Mouse (Mus musculus) forebrain, embryonic 13.5 days (tissue): ENCODE measurements around the gene Fndc10. TPM values are rescaled to one million over a fixed set of nuclear protein-coding genes. Genes with fewer than 3 reads are reported as not detected.
"Not testable (repeated sequence)": the region's sequence is repeated elsewhere in the genome, so short reads cannot be mapped to it uniquely, and the experiment has no call there.

Source experiments
- ATAC-seq: fragments of 200-750 bp; cut with Nextera tagmentation; 2 replicates; pipeline ENCODE4 v1.8.0; 2017
- H3K27ac ChIP-seq: fragments of 300-500 bp; sonication (generic); 2 replicates; pipeline ENCODE4 v1.5.1; 2015; ENCODE audit warnings: inconsistent platforms, mild to moderate bottlenecking, moderate library complexity
- H3K27me3 ChIP-seq: fragments of 300-500 bp; sonication (generic); 2 replicates; pipeline ENCODE4 v1.6.1; 2015; ENCODE audit warnings: mild to moderate bottlenecking, inconsistent platforms
- H3K36me3 ChIP-seq: fragments of 300-500 bp; sonication (generic); 2 replicates; pipeline ENCODE4 v1.6.1; 2015; ENCODE audit warnings: mild to moderate bottlenecking, inconsistent platforms; ENCODE audit not compliant: poor library complexity, severe bottlenecking
- H3K4me1 ChIP-seq: fragments of 300-500 bp; sonication (generic); 2 replicates; pipeline ENCODE4 v1.6.1; 2015; ENCODE audit warnings: inconsistent platforms
- H3K4me2 ChIP-seq: fragments of 300-500 bp; sonication (generic); 2 replicates; pipeline ENCODE4 v1.6.1; 2015; ENCODE audit warnings: inconsistent platforms, mild to moderate bottlenecking, moderate library complexity
- H3K4me3 ChIP-seq: fragments of 300-500 bp; sonication (generic); 2 replicates; pipeline ENCODE4 v1.5.1; 2015; ENCODE audit warnings: mild to moderate bottlenecking, inconsistent platforms
- H3K9ac ChIP-seq: fragments of 300-500 bp; sonication (generic); 2 replicates; pipeline ENCODE4 v1.6.1; 2015; ENCODE audit warnings: mild to moderate bottlenecking, inconsistent platforms
- H3K9me3 ChIP-seq: fragments of 300-500 bp; sonication (generic); replicated peaks from 2 replicates; pipeline ENCODE4 v1.6.1; 2016; ENCODE audit warnings: inconsistent platforms
- WGBS: fragments of 180-500 bp; shearing (Covaris S2); methylation state at CpG from one replicate; pipeline ENCODE4 v1.1.7; 2015; 5-methylcytosine and 5-hydroxymethylcytosine counted together
- polyA plus RNA-seq: library from polyadenylated mRNA; unstranded; fragments of >200 nt; fragmentation: Nextera tagmentation; extraction: Ambion mirVana; gene quantifications from 2 replicates; pipeline ENCODE4 v1.2.1, GENCODE M21; 2015

Fndc10 gene
- 1.9 and 2.3 TPM in 2 replicates for polyA plus RNA-seq

DNA sequence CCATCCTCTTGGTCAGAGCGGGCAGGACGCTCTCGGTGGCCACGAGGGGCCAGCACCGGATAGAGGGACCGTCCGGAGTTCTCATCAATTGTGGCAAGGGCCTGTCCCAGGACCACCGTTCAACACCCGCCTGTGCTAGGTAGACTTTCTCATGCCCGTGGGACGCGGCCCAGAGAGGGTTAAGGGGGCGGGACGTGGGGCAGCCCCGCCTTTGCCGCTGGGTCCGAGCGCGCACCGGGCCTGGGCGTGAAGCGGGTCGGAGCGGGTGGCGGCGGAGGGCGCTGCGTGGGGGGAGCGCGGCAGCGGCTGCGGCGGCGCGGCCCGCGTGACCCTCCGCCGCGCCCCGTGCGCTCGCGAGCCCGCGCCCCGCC is at the start of gene Fndc10:
Gene Fndc10, plus strand, starts transcription at position 232 of the 371 bp plus-strand sequence.
- 0% methylated on average over 26 of the region's 47 CpGs for WGBS
- H3K27me3 ChIP-seq = peaks cover 22% of the 10 kb centered on the region
- peak within 1 kb of the TSS; percentile 61 for H3K4me3 ChIP-seq
- peak within 1 kb of the TSS; percentile 74 for H3K27ac ChIP-seq
- H3K9me3 ChIP-seq = no peaks in the 10 kb centered on the region
- peak within 1 kb of the TSS; percentile 87 for H3K4me2 ChIP-seq
- H3K36me3 ChIP-seq = no peaks in the 10 kb centered on the region
- peak within 1 kb of the TSS; percentile 77 for H3K9ac ChIP-seq
- peak; percentile 91 for ATAC-seq
- H3K4me1 ChIP-seq = peaks cover 23% of the 10 kb centered on the region

- not testable (repeated sequence) for H3K4me2 ChIP-seq, H3K4me3 ChIP-seq, H3K27me3 ChIP-seq, ATAC-seq, H3K4me1 ChIP-seq, H3K27ac ChIP-seq, H3K9me3 ChIP-seq, H3K9ac ChIP-seq
- WGBS = 95% methylated on average over 2 of the region's 2 CpGs
- peaks cover 88% of the 10 kb centered on the region for H3K36me3 ChIP-seq
Observed at GRCm38 (mm10) chr4:155645308-155645707, 48.8 kb upstream of the Fndc10 start, which contains the start of gene Gm10563. TSS of gene Gm10563 (minus strand) at chr4:155645408.

DNA sequence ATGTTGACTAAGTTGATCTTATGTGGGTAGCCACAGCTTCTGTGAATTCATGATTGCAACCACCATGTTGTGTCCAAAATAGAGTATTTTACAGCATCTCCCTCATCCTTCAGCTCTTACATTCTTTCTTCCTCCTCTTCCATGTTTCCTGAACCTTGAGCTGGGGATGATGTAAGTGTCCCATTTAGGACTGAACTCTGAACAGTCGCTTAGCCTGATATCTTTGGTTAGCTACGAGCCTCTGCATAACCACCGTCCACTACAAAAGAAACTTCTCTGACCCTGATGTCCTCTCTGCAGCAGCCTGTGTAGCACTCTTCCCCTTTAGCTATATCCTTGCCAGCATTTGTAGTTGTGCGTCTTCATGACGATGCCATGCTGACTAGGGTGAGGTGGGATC is 48.4 kb upstream of the Fndc10 start:
- Histone ChIP-seq H3K9ac (no peak overlapping the region), H3K4me2 (no peak overlapping the region), H3K27me3 (peaks cover under 1% of the 10 kb centered on the region; the same call in 1 of the 2 replicates), H3K36me3 (peaks cover 88% of the 10 kb centered on the region), H3K4me3 (no peak overlapping the region), H3K9me3 (no peaks in the 10 kb centered on the region), H3K4me1 (no peaks in the 10 kb centered on the region), H3K27ac (no peak overlapping the region)
- no peak for ATAC-seq
- WGBS = 94% methylated on average over 5 of the region's 5 CpGs

GRCm38 (mm10) chr4:155649355-155649754 is 44.8 kb upstream of the Fndc10 start:
- ATAC-seq = no peak
- Histone ChIP-seq H3K9ac (no peak overlapping the region), H3K4me2 (no peak overlapping the region), H3K9me3 (no peaks in the 10 kb centered on the region), H3K4me3 (no peak overlapping the region), H3K36me3 (peaks cover 65% of the 10 kb centered on the region), H3K27ac (no peak overlapping the region), H3K27me3 (peaks cover 36% of the 10 kb centered on the region), H3K4me1 (peaks cover 22% of the 10 kb centered on the region)
- WGBS = 93% methylated on average over 11 of the region's 11 CpGs

DNA sequence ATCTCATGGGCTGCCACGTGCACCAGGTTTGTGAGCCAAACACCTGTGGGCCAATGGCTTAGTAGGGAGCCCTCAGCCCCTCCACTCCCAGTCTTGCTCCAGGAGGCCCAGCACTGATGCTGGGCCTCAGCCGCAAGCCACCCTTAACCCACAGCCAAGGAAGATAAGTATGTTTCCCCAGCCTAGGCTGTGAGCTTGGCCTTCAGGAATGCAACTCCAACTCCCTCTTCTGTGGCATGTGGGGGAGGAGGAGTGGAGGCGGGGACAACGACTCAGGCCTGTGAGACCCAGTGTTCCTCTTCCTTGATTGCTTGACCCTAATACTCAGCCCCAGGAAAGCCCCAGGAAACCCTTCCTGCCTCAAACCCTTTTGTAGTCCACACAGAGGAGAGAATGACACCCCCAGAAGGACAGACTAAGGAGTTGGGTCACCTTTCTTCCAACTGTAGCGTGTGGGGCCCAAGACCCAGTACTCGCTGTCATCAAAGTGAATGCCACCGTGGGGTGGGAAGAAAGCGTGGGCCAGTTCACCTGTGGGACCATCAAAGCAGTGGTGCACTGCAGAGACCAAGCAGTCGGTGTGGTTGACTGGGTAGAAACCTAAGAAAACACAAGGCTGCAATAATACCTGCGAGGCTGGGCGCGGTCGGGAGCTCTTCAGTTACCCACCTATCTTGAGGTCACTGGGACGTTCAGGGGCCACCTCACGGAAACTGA is 42.4 kb upstream of the Fndc10 start:
- H3K27me3 ChIP-seq = peaks cover 60% of the 10 kb centered on the region
- no peak overlapping the region for H3K4me3 ChIP-seq
- peaks cover 34% of the 10 kb centered on the region for H3K4me1 ChIP-seq
- no peak for ATAC-seq
- H3K4me2 ChIP-seq = no peak overlapping the region
- H3K27ac ChIP-seq = no peak overlapping the region
- peaks cover 61% of the 10 kb centered on the region for H3K36me3 ChIP-seq
- WGBS = 70% methylated on average over 15 of the region's 15 CpGs
- H3K9me3 ChIP-seq = no peaks in the 10 kb centered on the region
- no peak overlapping the region for H3K9ac ChIP-seq

DNA sequence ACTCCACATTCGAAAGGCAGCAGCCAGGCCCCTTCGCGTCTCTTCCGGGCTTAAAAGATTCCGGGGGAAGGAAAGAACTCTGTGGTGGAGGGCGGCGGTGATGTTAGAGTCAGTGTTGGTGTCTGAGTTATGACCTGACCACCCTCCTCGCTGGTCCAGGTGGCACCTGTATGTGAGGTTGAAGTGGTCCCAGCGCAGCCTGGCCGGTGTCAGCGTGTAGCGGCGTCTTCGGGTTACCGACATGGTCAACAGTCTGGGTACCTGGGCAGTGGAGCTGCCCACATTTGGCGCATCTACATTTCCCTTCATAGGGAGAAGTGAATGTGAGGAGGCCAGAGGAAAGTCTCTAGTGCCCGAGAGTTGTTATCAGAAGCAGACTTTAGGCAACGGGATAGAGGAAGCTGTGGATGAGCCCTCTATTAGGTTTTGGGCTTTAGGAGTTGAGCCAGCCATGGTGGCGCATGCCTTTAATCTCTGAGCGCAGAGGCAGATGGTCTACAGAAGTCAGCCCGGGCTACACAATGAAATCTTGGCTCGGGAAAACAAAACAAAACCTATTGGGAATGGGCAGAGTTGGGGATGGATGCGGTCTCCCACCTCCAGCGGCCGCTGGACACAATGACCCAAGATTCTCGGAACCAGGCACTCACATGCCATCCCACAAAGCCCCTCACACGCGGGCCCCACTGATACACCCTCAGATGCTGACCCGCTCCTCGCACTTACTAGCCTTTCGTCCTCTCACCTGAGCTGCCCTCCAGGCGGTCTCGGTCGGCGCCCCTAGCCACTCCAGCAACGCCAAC is 41.7 kb upstream of the Fndc10 start:
- H3K27me3 ChIP-seq = peaks cover 61% of the 10 kb centered on the region
- peak overlapping the region; percentile 30 for H3K4me3 ChIP-seq
- H3K9ac ChIP-seq = peak overlapping the region; percentile 61
- peaks cover 63% of the 10 kb centered on the region for H3K36me3 ChIP-seq
- 18% methylated on average over 36 of the region's 36 CpGs for whole genome bisulfite sequencing
- peaks cover 34% of the 10 kb centered on the region for H3K4me1 ChIP-seq
- H3K9me3 ChIP-seq = no peaks in the 10 kb centered on the region
- no peak overlapping the region for H3K27ac ChIP-seq
- ATAC-seq = peak; percentile 6; the same call in 1 of the 2 replicates
- peak overlapping the region; percentile 59 for H3K4me2 ChIP-seq

DNA sequence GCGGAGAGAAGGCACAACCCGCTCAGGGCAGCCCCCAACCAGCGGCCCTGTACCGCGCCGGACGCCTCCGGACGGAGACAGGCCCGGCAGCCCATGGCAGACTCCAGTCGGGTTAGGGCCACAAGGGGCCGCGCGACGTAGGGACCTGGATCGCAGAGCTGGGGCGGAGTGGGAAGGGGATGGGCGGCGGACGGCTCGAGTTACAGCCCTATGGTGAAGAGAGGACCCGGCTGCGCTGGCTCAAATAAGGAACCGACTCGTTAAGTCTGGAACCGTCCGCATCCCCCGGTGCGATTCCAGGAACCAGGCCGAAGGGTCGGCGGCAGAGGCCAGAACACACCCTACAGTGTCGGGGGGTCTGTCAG is 41.1 kb upstream of the Fndc10 start, which contains the start of gene Mmp23:
Gene Mmp23, minus strand, starts transcription at position 299 of the 365 bp plus-strand sequence.
- WGBS = under 1% methylated on average over 33 of the region's 33 CpGs
- H3K4me1 ChIP-seq = peaks cover 34% of the 10 kb centered on the region
- peaks cover 61% of the 10 kb centered on the region for H3K27me3 ChIP-seq
- H3K27ac ChIP-seq = no peak within 1 kb of the TSS
- peak within 1 kb of the TSS; percentile 61 for H3K9ac ChIP-seq
- H3K4me2 ChIP-seq = peak within 1 kb of the TSS; percentile 59
- H3K36me3 ChIP-seq = peaks cover 61% of the 10 kb centered on the region
- ATAC-seq = peak; percentile 17; the same call in 1 of the 2 replicates
- H3K4me3 ChIP-seq = peak within 1 kb of the TSS; percentile 30
- H3K9me3 ChIP-seq = no peaks in the 10 kb centered on the region

DNA sequence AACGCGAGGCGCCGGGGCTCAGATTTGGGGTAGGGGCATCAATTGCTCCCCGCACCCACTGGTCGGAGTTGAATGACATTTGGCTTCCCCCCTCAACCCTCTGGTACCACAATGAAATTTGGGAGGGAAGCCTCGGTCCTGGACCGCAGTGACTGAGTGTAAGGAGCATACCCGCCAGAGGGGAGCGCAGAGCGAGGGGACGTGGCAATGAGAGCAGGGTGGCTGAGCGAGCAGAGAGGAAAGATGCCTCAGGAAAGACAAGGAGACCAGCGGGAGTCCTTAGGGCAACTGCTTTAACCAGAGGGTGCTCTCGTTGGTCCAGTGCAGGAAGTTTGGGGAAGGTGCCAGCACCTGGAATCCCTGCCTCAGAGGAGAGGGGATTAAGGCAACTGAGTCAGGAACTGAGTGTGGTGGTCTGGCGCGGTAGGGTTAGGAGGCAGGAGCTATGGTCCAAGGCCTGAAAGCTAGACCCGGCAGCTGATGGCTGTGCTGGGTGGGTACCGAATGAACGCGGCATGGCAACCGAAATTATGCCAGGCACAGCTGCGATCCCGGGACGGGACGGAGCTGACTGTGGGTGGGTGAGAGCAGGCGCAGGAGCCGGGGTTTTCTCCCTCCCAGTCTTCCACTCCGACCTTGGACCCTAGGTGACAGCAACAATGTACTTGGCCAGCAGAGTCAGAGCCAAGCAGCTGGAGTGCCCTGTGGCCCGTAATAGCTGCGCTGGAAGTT is 40.5 kb upstream of the Fndc10 start:
- H3K4me1 ChIP-seq = peaks cover 34% of the 10 kb centered on the region
- H3K4me3 ChIP-seq = peak overlapping the region; percentile 30
- no peak; the same call in 1 of the 2 replicates for ATAC-seq
- H3K27ac ChIP-seq = no peak overlapping the region
- 2% methylated on average over 31 of the region's 31 CpGs for WGBS
- peak overlapping the region; percentile 59 for H3K4me2 ChIP-seq
- peaks cover 61% of the 10 kb centered on the region for H3K36me3 ChIP-seq
- peak overlapping the region; percentile 61 for H3K9ac ChIP-seq
- H3K27me3 ChIP-seq = peaks cover 61% of the 10 kb centered on the region
- no peaks in the 10 kb centered on the region for H3K9me3 ChIP-seq

- Histone ChIP-seq H3K27me3 (peaks cover 61% of the 10 kb centered on the region), H3K4me2 (peak overlapping the region; percentile 59), H3K36me3 (peaks cover 61% of the 10 kb centered on the region), H3K27ac (no peak overlapping the region), H3K9me3 (no peaks in the 10 kb centered on the region), H3K9ac (peak overlapping the region; percentile 52; the same call in 1 of the 2 replicates), H3K4me1 (peaks cover 34% of the 10 kb centered on the region), H3K4me3 (peak overlapping the region; percentile 30)
- ATAC-seq = no peak
- WGBS = 1% methylated on average over 6 of the region's 6 CpGs
Observed at GRCm38 (mm10) chr4:155654183-155654455, 40.0 kb upstream of the Fndc10 start.

DNA sequence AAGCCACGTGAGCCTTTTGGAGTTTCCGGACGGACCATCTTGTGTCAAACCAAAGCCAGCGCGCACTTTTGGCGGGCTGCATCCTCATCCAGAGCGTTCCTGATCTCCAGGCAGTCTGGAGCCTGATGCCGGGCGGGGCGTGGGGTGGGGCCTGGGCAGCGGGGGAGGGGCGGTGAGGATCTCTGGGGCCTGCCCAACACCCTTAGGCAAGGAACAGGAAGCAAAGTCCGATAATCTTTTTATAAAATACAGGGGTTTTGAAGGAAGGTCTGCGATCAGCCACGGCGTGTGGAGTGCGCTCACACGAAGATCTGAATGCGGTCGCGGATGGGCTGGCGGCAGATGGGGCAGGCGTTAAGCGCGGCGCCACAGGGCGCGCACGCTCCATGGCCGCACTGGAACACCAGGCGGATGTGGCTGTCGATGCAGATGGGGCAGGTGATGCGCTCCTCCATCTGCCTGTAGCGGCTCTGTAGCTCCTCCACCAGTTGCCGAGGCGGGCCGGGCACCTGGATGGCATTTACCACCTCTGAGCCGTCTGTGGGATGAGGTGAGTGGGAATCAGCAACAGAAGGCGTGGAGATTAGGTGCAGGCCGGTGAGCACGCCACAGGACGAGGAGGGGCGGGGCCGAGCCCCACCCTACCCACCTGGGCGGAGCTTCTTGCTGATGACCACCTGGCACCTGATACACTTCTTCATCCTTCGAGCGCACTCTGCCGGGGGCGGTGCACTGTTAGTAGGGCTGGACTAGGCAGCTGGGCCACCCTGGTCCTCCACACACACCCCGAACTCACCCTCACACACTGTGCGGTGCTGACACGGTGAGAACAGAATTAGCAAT is 39.5 kb upstream of the Fndc10 start:
- Histone ChIP-seq H3K9me3 (no peaks in the 10 kb centered on the region), H3K36me3 (peaks cover 61% of the 10 kb centered on the region), H3K27ac (no peak overlapping the region), H3K4me2 (peak overlapping the region; percentile 59), H3K9ac (peak overlapping the region; percentile 52; the same call in 1 of the 2 replicates), H3K27me3 (peaks cover 61% of the 10 kb centered on the region), H3K4me1 (peaks cover 34% of the 10 kb centered on the region), H3K4me3 (peak overlapping the region; percentile 30)
- ATAC-seq = peak; percentile 54
- 3% methylated on average over 52 of the region's 52 CpGs for WGBS

GRCm38 (mm10) chr4:155656214-155656751 is 37.9 kb upstream of the Fndc10 start:
- Histone ChIP-seq H3K4me2 (no peak overlapping the region), H3K9ac (no peak overlapping the region), H3K4me3 (no peak overlapping the region), H3K9me3 (no peaks in the 10 kb centered on the region), H3K4me1 (peaks cover 34% of the 10 kb centered on the region), H3K27me3 (peaks cover 55% of the 10 kb centered on the region), H3K36me3 (peaks cover 56% of the 10 kb centered on the region), H3K27ac (no peak overlapping the region)
- no peak for ATAC-seq
- WGBS = 91% methylated on average over 13 of the region's 13 CpGs
